Mouse (Mus musculus): ENCODE data around the gene Lalba.
"Not testable (repeated sequence)": the region's sequence is repeated elsewhere in the genome, so short reads cannot be mapped to it uniquely, and the experiment has no call there.

Gene Lalba

GRCm38 (mm10) chr15:98482701-98483100, at the start of gene Lalba:
Gene Lalba (minus strand): TSS chr15:98482721.
- no peak for DNase-seq (ENCODE audit: low spot score)

- DNase-seq (ENCODE audit: low spot score) = no peak
Measured at GRCm38 (mm10) chr15:98532281-98532680, 49.8 kb upstream of the Lalba start.

GRCm38 (mm10) chr15:98528066-98528563, 45.6 kb upstream of the Lalba start:
- DNase-seq (ENCODE audit: low spot score) = no peak

- no peak for DNase-seq (ENCODE audit: low spot score)
Measured at GRCm38 (mm10) chr15:98527056-98527771, 44.7 kb upstream of the Lalba start.

GRCm38 (mm10) chr15:98526057-98526456, 43.5 kb upstream of the Lalba start:
- no peak for DNase-seq (ENCODE audit: low spot score)

GRCm38 (mm10) chr15:98521245-98521644, 38.7 kb upstream of the Lalba start:
- no peak for DNase-seq (ENCODE audit: low spot score)

DNA sequence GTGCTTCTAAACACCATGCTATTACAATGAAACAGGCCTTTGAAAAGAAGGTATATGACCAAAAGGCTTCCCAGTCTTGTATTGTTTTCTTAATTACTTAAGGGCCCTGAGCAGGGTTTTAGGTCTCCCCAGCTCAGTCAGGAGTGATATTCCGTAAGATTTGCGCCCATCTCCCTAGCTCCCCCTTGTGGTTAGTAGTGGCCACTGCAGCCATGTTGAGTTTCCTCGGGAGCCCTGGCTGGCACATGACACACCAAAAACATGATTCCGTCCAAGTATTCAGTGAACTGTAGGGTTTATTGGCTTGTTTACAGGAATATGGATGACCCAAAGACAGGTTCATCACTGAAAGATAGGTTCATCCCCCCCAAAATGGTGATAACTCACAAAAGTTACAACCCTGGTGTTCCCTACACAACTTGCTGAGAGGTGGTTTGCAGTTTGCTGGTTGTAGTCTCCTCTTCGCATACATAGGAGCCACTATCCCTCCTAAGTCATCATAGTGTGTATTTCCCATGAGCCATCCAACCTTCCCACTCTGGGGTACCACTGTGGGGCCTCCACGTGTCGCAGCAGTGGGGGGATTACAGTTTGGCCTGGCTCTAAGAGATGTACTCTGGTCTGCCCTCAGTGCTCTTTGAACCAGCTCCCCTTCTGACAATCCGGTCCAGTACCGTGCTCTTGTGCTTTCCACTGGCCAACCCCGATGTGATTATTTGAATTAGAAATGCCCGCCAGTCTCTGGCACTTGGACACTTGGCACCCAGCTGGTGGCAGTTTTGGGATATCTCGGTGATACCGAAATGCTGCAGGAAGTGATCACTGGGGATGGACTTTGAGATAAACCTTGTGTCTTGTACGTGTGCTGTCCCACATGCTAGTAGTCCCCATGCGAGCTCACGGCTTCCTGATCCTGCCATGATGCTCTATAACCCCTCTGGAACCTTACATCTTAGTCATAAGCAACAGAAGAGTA, 35.1 kb upstream of the Lalba start:
- peak; percentile 59 for DNase-seq (ENCODE audit: low spot score)

- not testable (repeated sequence) for DNase-seq (ENCODE audit: low spot score)
Measured at GRCm38 (mm10) chr15:98514845-98515244, 32.3 kb upstream of the Lalba start.

GRCm38 (mm10) chr15:98514146-98514545, 31.6 kb upstream of the Lalba start:
- no peak for DNase-seq (ENCODE audit: low spot score)

GRCm38 (mm10) chr15:98513676-98514075, 31.2 kb upstream of the Lalba start:
- DNase-seq (ENCODE audit: low spot score) = not testable (repeated sequence)

- DNase-seq (ENCODE audit: low spot score) = no peak
Measured at GRCm38 (mm10) chr15:98512799-98513321, 30.3 kb upstream of the Lalba start.

GRCm38 (mm10) chr15:98512232-98512631, 29.7 kb upstream of the Lalba start:
- no peak for DNase-seq (ENCODE audit: low spot score)

GRCm38 (mm10) chr15:98511386-98511928, 28.9 kb upstream of the Lalba start:
- DNase-seq (ENCODE audit: low spot score) = no peak

DNA sequence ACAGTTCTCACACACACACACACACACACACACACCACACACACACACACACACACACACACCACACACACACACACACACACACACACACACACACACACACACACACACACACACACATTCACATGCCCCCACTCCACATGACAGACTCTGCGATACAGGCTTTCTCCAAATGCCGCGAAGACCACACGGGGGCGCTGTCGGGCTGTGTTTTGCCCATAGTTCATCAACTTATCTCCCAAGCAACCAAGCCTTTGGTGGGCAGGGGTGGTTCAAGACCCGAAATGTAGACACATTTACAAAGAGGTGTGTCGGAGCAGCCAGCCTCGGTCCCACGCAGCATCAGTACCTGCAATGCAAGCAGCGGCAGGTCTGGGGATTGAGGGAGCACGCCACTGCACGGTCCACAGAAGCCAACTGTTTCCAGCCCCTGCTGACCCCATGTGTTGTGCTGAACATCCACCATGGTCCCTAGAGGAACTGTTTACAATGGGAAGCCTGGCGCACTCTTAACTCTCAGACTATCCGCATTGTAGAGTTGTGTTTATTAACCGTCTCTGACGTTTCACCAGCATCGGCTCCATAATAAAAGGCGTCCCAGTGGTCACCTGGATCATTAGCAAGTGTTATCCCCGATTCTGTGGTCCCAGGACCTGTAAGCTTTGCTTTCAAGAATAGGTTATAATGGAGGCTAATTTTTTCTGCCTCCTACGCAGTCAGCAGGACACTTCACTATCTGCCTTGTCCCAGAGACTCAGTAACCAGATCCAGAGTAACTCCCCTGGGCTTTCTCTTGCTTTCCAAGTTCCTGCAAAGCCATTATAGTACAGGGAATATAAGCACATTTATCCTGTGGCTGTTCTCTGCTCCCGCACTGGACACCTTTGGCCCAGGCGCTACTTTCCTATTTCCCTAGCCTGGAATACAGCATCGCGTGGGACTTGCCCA, 28.2 kb upstream of the Lalba start:
- DNase-seq (ENCODE audit: low spot score) = peak; percentile 71

DNA sequence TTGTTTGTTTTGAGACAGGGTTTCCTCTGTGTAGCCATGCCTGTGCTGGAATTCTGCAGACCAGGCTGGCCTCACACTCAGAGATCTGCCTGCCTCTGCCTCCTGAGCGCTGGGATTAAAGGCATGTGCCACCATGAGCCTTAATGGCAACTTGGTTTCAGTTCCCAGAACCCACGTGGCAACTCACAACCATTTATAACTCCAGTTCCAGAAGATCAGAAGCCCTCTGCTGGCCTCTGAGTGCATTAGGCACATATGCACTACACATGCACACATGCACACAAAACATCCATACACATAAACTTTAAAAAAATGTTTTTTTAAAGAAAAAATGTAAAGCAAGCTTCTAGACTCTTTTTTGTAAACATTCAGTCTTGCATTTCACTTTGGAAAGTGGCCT, 26.9 kb upstream of the Lalba start:
- DNase-seq (ENCODE audit: low spot score) = no peak

DNA sequence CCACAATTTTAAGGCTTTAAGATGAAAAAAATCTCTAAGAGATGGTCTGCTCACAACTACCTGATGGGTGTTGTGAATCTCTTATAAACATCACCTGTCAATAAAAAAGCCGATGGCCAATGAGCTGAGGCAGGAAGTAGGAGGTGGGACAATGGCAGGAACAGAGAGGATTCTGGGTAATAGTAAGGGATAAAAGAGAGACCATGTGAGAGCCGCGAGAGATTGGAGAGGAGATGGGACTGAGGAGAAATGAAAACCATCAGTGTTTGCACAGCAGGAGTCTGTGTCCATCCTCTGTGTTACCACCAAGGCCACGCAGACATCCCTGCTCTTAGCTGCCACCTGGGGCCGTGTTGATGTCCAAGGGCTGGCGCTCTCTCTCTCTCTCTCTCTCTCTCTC, 24.8 kb upstream of the Lalba start:
- no peak for DNase-seq (ENCODE audit: low spot score)

GRCm38 (mm10) chr15:98506253-98506957, 23.9 kb upstream of the Lalba start:
- DNase-seq (ENCODE audit: low spot score) = no peak

- DNase-seq (ENCODE audit: low spot score) = peak; percentile 63
Measured at GRCm38 (mm10) chr15:98504514-98504913, 22.0 kb upstream of the Lalba start.

DNA sequence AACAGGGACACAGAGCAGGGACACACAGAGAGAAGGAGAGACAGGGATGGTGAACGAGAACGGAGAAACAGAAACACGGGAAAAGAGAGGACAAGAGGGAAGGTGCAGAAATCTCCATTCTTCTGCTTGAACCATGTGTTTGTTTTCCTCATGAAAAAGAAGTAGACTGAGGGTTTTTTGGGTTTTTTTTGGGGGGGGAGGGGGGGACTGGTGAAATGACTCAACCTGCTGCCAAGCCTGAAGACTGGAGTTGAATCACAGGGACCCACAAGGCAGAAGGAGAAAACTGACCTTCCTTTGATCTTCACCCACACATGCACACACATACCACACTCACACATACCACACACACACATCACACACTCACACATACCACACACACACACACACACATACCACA, 20.8 kb upstream of the Lalba start:
- DNase-seq (ENCODE audit: low spot score) = no peak

DNA sequence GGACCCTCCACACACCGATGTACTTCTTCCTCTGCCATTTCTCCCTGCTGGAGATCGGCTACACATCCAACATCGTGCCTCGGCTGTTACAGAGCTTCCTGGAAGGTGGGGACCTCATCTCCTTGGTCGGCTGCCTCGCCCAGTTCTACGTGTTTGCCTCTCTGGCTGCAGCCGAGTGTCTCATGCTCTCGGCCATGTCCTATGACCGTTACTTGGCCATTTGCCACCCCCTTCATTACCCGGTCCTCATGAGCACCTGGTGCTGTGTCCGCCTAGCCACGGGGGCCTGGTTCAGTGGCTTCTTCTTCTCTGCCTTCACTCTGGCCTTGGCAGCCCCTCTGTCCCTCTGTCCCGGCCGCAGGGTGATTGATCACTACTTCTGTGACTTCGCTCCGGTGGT, 15.1 kb upstream of the Lalba start:
- DNase-seq (ENCODE audit: low spot score) = no peak

GRCm38 (mm10) chr15:98492102-98492501, 9.6 kb upstream of the Lalba start, which contains the start of gene Olfr279:
Gene Olfr279 (plus strand): TSS chr15:98492402.
- DNase-seq (ENCODE audit: low spot score) = no peak

All from spleen, adult 12 weeks (tissue).